Mouse (Mus musculus) layer of hippocampus, adult 2 months (tissue): ENCODE data around the gene Trpc3. TPM values are rescaled to one million over a fixed set of nuclear protein-coding genes. Genes with fewer than 3 reads are reported as not detected.
"Not testable (repeated sequence)": the region's sequence is repeated elsewhere in the genome, so short reads cannot be mapped to it uniquely, and the experiment has no call there.

ENCODE experiments used
- DNase-seq, 2 experiments: peaks; one replicate each; pipeline ENCODE4 v3.0.0; 2022; ENCODE audit warnings: low spot score in 2 of 2
- H3K27ac ChIP-seq: fragments of 200-600 bp; 2 replicates; pipeline ENCODE4 v1.8.1; 2022
- H3K4me3 ChIP-seq: fragments of 200-600 bp; 2 replicates; pipeline ENCODE4 v1.8.1; 2022; ENCODE audit warnings: mild to moderate bottlenecking
- CTCF ChIP-seq: fragments of 200-600 bp; conservative IDR thresholded peaks from 2 replicates; pipeline ENCODE4 v1.8.1; 2022; ENCODE audit warnings: antibody characterized with exemption, mild to moderate bottlenecking, moderate library complexity
- long read RNA-seq, 2 experiments: library from polyadenylated mRNA; stranded (forward); transcript quantifications; one replicate each; pipeline ENCODE4 v2.0.0; 2021; ENCODE audit warnings: borderline mapping rate in 2 of 2
- total RNA-seq, 2 experiments: library from RNA; stranded (reverse); gene quantifications; 2 replicates each; pipeline ENCODE4 v1.2.3; 2021

Trpc3 gene
- total RNA-seq = 1 to 10 TPM; 4.1 to 5.9 TPM
- long read RNA-seq, experiment 1 = 0 reads
- long read RNA-seq, experiment 2, partial matches to known transcripts = 0 of 3 reads
- long read RNA-seq, experiment 2, other reads (novel, unspliced or antisense) = 1 of 3 reads

- TF ChIP-seq CTCF = peak; percentile 55; the same call in 1 of the 2 replicates
- DNase-seq = peak; percentile 8 to 13
- Histone ChIP-seq H3K27ac (0 out of 2 replicates have a peak within 1 kb of the TSS, but pooled peaks have one; percentile 36), H3K4me3 (peak within 1 kb of the TSS; percentile 59)
Observed at GRCm38 (mm10) chr3:36689392-36690291, at the start of gene Trpc3. Gene Trpc3 (minus strand): TSS chr3:36690167.

- H3K27ac ChIP-seq = no peak overlapping the region
- DNase-seq = peak in 1 of 2 experiments; percentile 36
- no peak overlapping the region for H3K4me3 ChIP-seq
- no peak for TF ChIP-seq CTCF
Observed at GRCm38 (mm10) chr3:36738071-36738470, 48.1 kb upstream of the Trpc3 start.

GRCm38 (mm10) chr3:36733075-36733474 is 43.1 kb upstream of the Trpc3 start:
- no peak for TF ChIP-seq CTCF
- Histone ChIP-seq H3K4me3 (no peak overlapping the region), H3K27ac (no peak overlapping the region)
- no peak for DNase-seq

GRCm38 (mm10) chr3:36726545-36726944 is 36.6 kb upstream of the Trpc3 start:
- Histone ChIP-seq H3K27ac (no peak overlapping the region), H3K4me3 (no peak overlapping the region)
- DNase-seq = no peak
- TF ChIP-seq CTCF = no peak

GRCm38 (mm10) chr3:36721850-36722249 is 31.9 kb upstream of the Trpc3 start:
- Histone ChIP-seq H3K27ac (no peak overlapping the region), H3K4me3 (no peak overlapping the region)
- no peak for TF ChIP-seq CTCF
- DNase-seq = no peak

GRCm38 (mm10) chr3:36709521-36709920 is 19.6 kb upstream of the Trpc3 start:
- no peak for TF ChIP-seq CTCF
- no peak for DNase-seq
- Histone ChIP-seq H3K27ac (no peak overlapping the region), H3K4me3 (no peak overlapping the region)

- TF ChIP-seq CTCF = no peak; the same call in 1 of the 2 replicates
- no peak for DNase-seq
- Histone ChIP-seq H3K4me3 (peak overlapping the region; percentile 59), H3K27ac (no peak overlapping the region)
Observed at GRCm38 (mm10) chr3:36690292-36690650, 304 bp upstream of the Trpc3 start.

- TF ChIP-seq CTCF = peak; percentile 82
- DNase-seq = peak; percentile 19 to 64
- Histone ChIP-seq H3K4me3 (peak overlapping the region; percentile 59), H3K27ac (no peak overlapping the region)
Observed at GRCm38 (mm10) chr3:36688874-36689273, 1.1 kb downstream of the Trpc3 start.

GRCm38 (mm10) chr3:36675822-36676221 is 14.1 kb downstream of the Trpc3 start:
- Histone ChIP-seq H3K27ac (no peak overlapping the region), H3K4me3 (no peak overlapping the region)
- no peak for TF ChIP-seq CTCF
- DNase-seq = no peak

GRCm38 (mm10) chr3:36667814-36668213 is 22.2 kb downstream of the Trpc3 start:
- Histone ChIP-seq H3K27ac (no peak overlapping the region), H3K4me3 (no peak overlapping the region)
- TF ChIP-seq CTCF = no peak
- DNase-seq = no peak

GRCm38 (mm10) chr3:36645245-36645559 is 44.8 kb downstream of the Trpc3 start:
- not testable (repeated sequence) for DNase-seq, H3K27ac ChIP-seq, H3K4me3 ChIP-seq

GRCm38 (mm10) chr3:36644554-36645244 is 45.3 kb downstream of the Trpc3 start:
- no peak for DNase-seq
- no peak overlapping the region for H3K4me3 ChIP-seq
- TF ChIP-seq CTCF = no peak
- no peak overlapping the region for H3K27ac ChIP-seq

- TF ChIP-seq CTCF = no peak
- H3K4me3 ChIP-seq = no peak overlapping the region
- H3K27ac ChIP-seq = no peak overlapping the region
- no peak for DNase-seq
Observed at GRCm38 (mm10) chr3:36643354-36643753, 46.6 kb downstream of the Trpc3 start.
